Mouse (Mus musculus): ENCODE data around the gene Rbp1. TPM values are rescaled to one million over a fixed set of nuclear protein-coding genes. Genes with fewer than 3 reads are reported as not detected.

Gene Rbp1
- total and polyA plus RNA-seq, 3 experiments = 0.08 to 0.21 TPM; not detected in 1

GRCm38 (mm10) chr9:98487273-98487672, 64.5 kb downstream of the Rbp1 start:
- Histone ChIP-seq H3K4me3 (ENCODE audit: control insufficient read depth in 1 of 2, insufficient read depth in 1 of 2, low read depth in 2 of 2, low read length in 2 of 2) (no peak overlapping the region), H3K79me2 (ENCODE audit: control insufficient read depth, insufficient read depth, low read length, poor library complexity) (no peaks in the 10 kb centered on the region), H3K9me3 (replicated peaks; ENCODE audit: insufficient read depth, low read length) (no peaks in the 10 kb centered on the region), H3K4me1 (ENCODE audit: control insufficient read depth in 1 of 2, insufficient read depth in 2 of 2, low read length in 2 of 2) (peaks cover 12 to 30% of the 10 kb centered on the region in 2 experiments), H3K27me3 (ENCODE audit: control insufficient read depth in 1 of 2, insufficient read depth in 2 of 2, low read length in 2 of 2) (no peaks in the 10 kb centered on the region; a peak in 1 of 4 replicates), H3K36me3 (ENCODE audit: control insufficient read depth in 1 of 2, insufficient read depth in 2 of 2, low read length in 2 of 2) (peaks cover 0 to 30% of the 10 kb centered on the region in 2 experiments; a peak in 2 of 4 replicates), H3K27ac (ENCODE audit: control insufficient read depth, low read depth, low read length) (no peak overlapping the region), H3K9ac (ENCODE audit: control insufficient read depth, low read depth, low read length, poor library complexity, severe bottlenecking) (no peak overlapping the region)
- TF ChIP-seq JUND (IDR thresholded peaks at IDR 0.05; ENCODE audit: low read depth, low read length) (no peak), HCFC1 (IDR thresholded peaks at IDR 0.05; ENCODE audit: low read depth, low read length) (no peak), GATA1 (IDR thresholded peaks at IDR 0.05; ENCODE audit: low read depth, low read length) (no peak), POLR2AphosphoS2 (IDR thresholded peaks at IDR 0.05; ENCODE audit: low read length) (no peak), MAX (IDR thresholded peaks at IDR 0.05; ENCODE audit: low read length) (no peak), MAZ (IDR thresholded peaks at IDR 0.05; ENCODE audit: low read depth, low read length) (no peak), SMC3 (IDR thresholded peaks at IDR 0.05; ENCODE audit: low read depth, low read length) (no peak), E2F4 (IDR thresholded peaks at IDR 0.05; ENCODE audit: borderline replicate concordance, low read depth, low read length) (no peak), ZC3H11A (IDR thresholded peaks at IDR 0.05; ENCODE audit: low read depth, low read length) (no peak), ZMIZ1 (IDR thresholded peaks at IDR 0.05; ENCODE audit: low read depth, low read length) (no peak), CHD1 (IDR thresholded peaks at IDR 0.05; ENCODE audit: low read depth, low read length) (no peak)
- no peak for DNase-seq (ENCODE audit: low read depth, low spot score)

- no peaks in the 10 kb centered on the region for H3K27me3 ChIP-seq (ENCODE audit: control insufficient read depth in 1 of 2, insufficient read depth in 2 of 2, low read length in 2 of 2)
- H3K9me3 ChIP-seq (replicated peaks; ENCODE audit: insufficient read depth, low read length) = no peaks in the 10 kb centered on the region
- H3K27ac ChIP-seq (ENCODE audit: control insufficient read depth, low read depth, low read length) = peak overlapping the region; percentile 83
- H3K4me3 ChIP-seq (ENCODE audit: control insufficient read depth in 1 of 2, insufficient read depth in 1 of 2, low read depth in 2 of 2, low read length in 2 of 2) = peak overlapping the region; percentile 7 to 50; a peak in 1 of 4 replicates
- H3K79me2 ChIP-seq (ENCODE audit: control insufficient read depth, insufficient read depth, low read length, poor library complexity) = no peaks in the 10 kb centered on the region
- peak overlapping the region; percentile 35 for H3K9ac ChIP-seq (ENCODE audit: control insufficient read depth, low read depth, low read length, poor library complexity, severe bottlenecking)
- peaks cover 12 to 41% of the 10 kb centered on the region in 2 experiments for H3K4me1 ChIP-seq (ENCODE audit: control insufficient read depth in 1 of 2, insufficient read depth in 2 of 2, low read length in 2 of 2)
- peak; percentile 89 for DNase-seq (ENCODE audit: low read depth, low spot score)
- peaks cover 0 to 36% of the 10 kb centered on the region in 2 experiments; a peak in 2 of 4 replicates for H3K36me3 ChIP-seq (ENCODE audit: control insufficient read depth in 1 of 2, insufficient read depth in 2 of 2, low read length in 2 of 2)
- TF ChIP-seq CHD1 (IDR thresholded peaks at IDR 0.05; ENCODE audit: low read depth, low read length) (no peak), UBTF (IDR thresholded peaks at IDR 0.05; ENCODE audit: borderline replicate concordance, insufficient read depth, low read depth, low read length) (no peak), TBP (IDR thresholded peaks at IDR 0.05; ENCODE audit: low read depth, low read length) (no peak), MAX (IDR thresholded peaks at IDR 0.05; ENCODE audit: low read length) (peak; percentile 25; the same call in 1 of the 2 replicates), ZMIZ1 (IDR thresholded peaks at IDR 0.05; ENCODE audit: low read depth, low read length) (no peak), MXI1 (IDR thresholded peaks at IDR 0.05; ENCODE audit: low read depth, low read length) (0 out of 2 replicates have a peak, but pooled peaks have one; percentile 14), USF2 (IDR thresholded peaks at IDR 0.05; ENCODE audit: borderline replicate concordance in 1 of 2, insufficient read depth in 1 of 2, low read depth in 1 of 2, low read length in 2 of 2) (no peak), RAD21 (IDR thresholded peaks at IDR 0.05; ENCODE audit: low read depth, low read length) (no peak), POLR2AphosphoS2 (IDR thresholded peaks at IDR 0.05; ENCODE audit: low read length) (no peak), ZKSCAN1 (IDR thresholded peaks at IDR 0.05; ENCODE audit: low read depth, low read length) (no peak), MAFK (IDR thresholded peaks at IDR 0.05; ENCODE audit: borderline replicate concordance, low read depth, low read length) (no peak), E2F4 (IDR thresholded peaks at IDR 0.05; ENCODE audit: borderline replicate concordance, low read depth, low read length) (no peak), GATA1 (IDR thresholded peaks at IDR 0.05; ENCODE audit: low read depth, low read length) (peak; percentile 93), MAZ (IDR thresholded peaks at IDR 0.05; ENCODE audit: low read depth, low read length) (peak; percentile 85), TCF12 (IDR thresholded peaks at IDR 0.05; ENCODE audit: low read depth, low read length) (peak; percentile 94), EP300 (IDR thresholded peaks at IDR 0.05; ENCODE audit: low read depth in 1 of 2, low read length in 2 of 2) (peak; percentile 90 to 95), POLR2AphosphoS5 (IDR thresholded peaks at IDR 0.05; ENCODE audit: borderline replicate concordance, low read depth, low read length) (no peak), MEF2A (IDR thresholded peaks at IDR 0.05; ENCODE audit: extremely low read depth, insufficient replicate concordance, low read depth, low read length, poor library complexity, severe bottlenecking) (no peak; the same call in 1 of the 2 replicates), SMC3 (IDR thresholded peaks at IDR 0.05; ENCODE audit: low read depth, low read length) (no peak), KAT2A (conservative IDR thresholded peaks at IDR 0.05; ENCODE audit: low read depth, low read length) (no peak), POLR2A (IDR thresholded peaks at IDR 0.05; ENCODE audit: control insufficient read depth in 1 of 2, insufficient read depth in 1 of 2, low read depth in 1 of 2, low read length in 2 of 2, poor library complexity in 1 of 2) (no peak), ETS1 (IDR thresholded peaks at IDR 0.05; ENCODE audit: low read depth, low read length) (peak; percentile 72), NELFE (IDR thresholded peaks at IDR 0.05; ENCODE audit: low read depth, low read length) (no peak; the same call in 1 of the 2 replicates), ELF1 (IDR thresholded peaks at IDR 0.05; ENCODE audit: low read depth, low read length) (no peak), HCFC1 (IDR thresholded peaks at IDR 0.05; ENCODE audit: low read depth, low read length) (no peak), SIN3A (IDR thresholded peaks at IDR 0.05; ENCODE audit: low read length) (0 out of 2 replicates have a peak, but pooled peaks have one; percentile 34), ZNF384 (IDR thresholded peaks at IDR 0.05; ENCODE audit: low read depth, low read length) (no peak)
Measured at GRCm38 (mm10) chr9:98489532-98489931, 66.8 kb downstream of the Rbp1 start.

All from MEL (cell line).